Mouse (Mus musculus): ENCODE data around the gene Aarsd1. TPM values are rescaled to one million over a fixed set of nuclear protein-coding genes. Genes with fewer than 3 reads are reported as not detected.
"Not testable (repeated sequence)": the region's sequence is repeated elsewhere in the genome, so short reads cannot be mapped to it uniquely, and the experiment has no call there.

Aarsd1 gene
- total RNA-seq, 1 experiment from 2014 or later, result 15.7 TPM

DNA sequence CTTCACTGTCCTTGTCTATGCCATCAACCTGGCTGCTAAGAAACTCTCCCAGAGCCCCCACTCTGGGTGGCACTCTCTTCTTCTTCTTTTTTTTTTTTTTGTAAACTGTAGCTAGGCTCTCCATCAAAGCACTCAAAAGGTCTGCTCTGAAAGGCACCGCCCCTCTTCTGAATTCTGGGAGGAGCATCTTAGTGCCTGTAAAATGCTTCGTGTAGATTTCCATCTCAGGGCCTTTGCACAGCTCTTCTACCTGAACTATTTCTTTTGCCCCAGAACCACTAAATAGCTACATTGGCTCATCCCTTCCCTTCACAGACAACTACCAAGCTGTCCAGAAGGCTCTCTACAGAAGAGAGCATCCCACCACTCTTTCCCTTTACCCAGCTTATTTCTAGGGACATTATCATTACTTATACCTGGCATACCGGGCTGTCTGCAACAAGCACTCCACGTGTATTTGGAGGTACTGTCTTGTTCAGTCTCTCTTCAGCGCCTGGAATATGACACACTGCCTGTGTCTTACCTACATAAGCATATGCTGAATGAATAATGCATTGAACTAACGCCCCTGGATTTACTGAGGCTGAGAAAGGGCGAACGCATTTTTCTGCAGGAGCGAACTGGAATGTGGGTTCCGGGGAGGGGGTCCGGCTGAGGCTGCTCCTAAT, 848 bp downstream of the Aarsd1 start:
- no peak for ATAC-seq (ENCODE audit: extremely low read depth, insufficient number of reproducible peaks, low FRiP score, poor library complexity, severe bottlenecking)

DNA sequence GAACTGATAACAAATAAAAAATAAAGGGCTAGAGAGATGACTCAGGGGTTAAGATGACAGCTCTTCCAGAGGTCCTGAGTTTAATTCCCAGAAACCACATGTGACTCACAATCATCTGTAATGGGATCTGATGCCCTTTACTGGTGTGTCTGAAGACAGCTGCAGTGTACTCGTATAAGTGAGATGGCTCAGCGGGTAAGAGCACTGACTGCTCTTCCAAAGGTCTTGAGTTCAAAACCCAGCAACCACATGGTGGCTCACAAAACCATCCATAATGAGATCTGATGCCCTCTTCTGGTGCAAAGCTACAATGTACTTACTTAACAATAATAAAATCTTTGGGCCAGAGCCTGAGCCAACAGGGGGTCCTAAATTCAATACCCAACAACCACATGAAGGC, 2.1 kb downstream of the Aarsd1 start:
- ATAC-seq (ENCODE audit: extremely low read depth, insufficient number of reproducible peaks, low FRiP score, poor library complexity, severe bottlenecking), result no peak

DNA sequence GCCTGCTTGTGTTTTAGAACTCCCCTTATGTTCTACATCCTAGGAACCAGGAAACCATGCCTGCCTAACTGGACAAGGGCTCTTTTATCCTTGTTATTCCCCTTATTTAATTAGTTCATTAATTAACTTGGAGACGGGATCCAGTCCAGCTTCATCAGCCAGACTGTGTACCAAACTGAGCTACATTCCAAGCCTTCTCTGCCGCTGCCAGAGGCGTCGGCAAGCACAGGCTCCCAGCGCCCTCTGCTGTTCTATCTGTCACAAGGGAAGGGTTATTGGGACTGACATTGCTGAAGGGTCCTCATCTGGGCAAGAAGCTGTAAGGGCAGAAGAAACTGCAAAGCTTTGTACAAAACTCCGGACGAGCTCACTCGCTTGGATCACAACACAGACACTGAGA, 22.3 kb downstream of the Aarsd1 start:
- ATAC-seq (ENCODE audit: extremely low read depth, insufficient number of reproducible peaks, low FRiP score, poor library complexity, severe bottlenecking), result no peak

DNA sequence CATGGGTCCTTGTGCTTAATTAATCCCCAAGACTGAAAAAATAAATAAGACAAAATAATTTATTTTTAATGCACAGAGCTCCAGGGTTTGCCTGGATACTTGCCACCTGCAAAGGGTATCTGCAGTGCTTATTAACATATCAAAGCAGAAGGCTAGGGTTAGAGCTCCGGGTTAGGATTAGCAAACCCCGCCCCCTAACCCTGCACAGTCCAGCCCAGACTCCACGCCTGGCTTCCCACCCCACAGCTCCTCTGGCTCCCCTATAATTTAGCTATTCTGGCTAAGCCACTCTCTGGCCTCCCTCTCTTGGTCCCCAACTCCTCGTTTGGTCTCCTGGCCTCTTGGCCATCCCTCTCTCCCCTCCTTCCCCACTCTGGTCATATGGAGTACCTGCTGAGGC, 35.6 kb downstream of the Aarsd1 start:
- no peak for ATAC-seq (ENCODE audit: extremely low read depth, insufficient number of reproducible peaks, low FRiP score, poor library complexity, severe bottlenecking)

DNA sequence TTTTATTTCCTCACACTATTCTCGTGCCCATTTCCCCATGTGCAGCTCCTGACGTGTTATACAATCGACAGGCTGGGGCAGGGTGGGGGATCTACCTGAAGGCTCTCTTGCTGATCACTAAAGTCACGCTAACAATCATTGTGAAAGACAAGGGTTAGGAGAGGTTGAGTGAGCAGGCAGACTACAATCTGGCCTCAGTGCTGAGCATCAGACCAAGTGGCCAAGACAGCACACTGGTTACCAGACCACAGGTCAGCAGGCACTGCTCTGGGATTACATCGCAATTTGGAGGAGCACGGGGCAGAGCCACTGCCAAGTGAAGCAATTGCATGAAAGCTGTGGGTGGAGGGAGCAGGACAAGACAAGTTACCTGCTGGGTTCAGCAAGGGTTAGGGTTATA, 38.5 kb downstream of the Aarsd1 start:
- ATAC-seq (ENCODE audit: extremely low read depth, insufficient number of reproducible peaks, low FRiP score, poor library complexity, severe bottlenecking), result no peak

DNA sequence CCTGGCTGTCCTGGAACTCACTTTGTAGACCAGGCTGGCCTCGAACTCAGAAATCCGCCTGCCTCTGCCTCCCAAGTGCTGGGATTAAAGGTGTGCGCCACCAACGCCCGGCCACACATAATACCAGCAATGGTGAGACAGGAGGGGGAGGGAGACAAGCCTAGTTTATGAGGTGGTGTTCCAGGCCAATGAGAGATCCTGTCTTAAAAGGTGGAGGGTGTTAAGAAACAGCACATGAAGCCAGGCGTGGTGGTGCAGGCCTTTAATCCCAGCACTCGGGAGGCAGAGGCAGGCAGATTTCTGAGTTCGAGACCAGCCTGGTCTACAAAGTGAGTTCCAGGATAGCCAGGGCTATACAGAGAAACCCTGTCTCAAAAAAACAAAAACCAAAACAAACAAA, 39.2 kb downstream of the Aarsd1 start:
- ATAC-seq (ENCODE audit: extremely low read depth, insufficient number of reproducible peaks, low FRiP score, poor library complexity, severe bottlenecking), result not testable (repeated sequence)

DNA sequence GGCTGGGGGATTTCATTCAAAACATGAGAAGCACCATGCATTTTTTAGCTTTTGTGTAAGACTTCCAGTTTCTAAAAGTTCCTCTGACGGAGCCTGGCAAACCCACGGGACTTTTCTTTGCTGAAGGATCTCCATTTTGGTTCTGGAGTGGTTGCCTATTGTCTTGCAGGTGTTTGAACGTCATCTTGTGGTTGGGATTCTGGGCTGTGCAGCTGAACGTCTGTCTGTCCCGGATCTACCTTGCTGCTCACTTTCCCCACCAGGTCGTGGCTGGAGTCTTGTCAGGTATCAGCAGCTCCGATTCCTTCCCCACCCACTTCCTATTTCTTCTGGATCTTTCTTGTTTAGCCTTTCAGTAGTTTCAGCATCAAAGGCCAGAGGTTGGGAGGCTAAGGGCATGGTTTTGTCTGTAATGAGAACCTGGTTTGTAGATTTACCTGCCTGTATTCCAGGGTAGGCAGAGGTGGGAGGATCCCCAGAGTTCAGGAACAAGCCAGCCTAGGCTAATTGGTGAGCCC, 42.9 kb downstream of the Aarsd1 start:
- no peak for ATAC-seq (ENCODE audit: extremely low read depth, insufficient number of reproducible peaks, low FRiP score, poor library complexity, severe bottlenecking)

DNA sequence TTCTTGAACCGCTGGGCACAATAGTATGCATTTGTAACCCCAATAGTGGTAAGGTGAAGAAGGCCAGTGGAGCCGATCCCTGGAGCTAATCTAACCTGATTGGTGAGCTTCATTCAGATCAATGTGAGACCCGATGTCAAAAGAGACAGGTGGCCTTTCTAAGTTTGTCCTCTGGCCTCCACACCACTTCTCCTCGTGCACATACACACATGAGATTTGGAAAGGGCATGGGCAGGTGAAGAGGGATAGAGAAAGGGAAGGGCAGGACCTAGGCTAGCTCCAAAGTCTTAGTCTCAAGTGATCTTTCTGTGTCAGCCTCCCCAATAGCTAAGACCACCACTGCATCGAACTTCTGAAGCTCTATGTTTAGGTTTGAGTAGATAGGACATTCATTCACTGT, 47.3 kb downstream of the Aarsd1 start:
- no peak for ATAC-seq (ENCODE audit: extremely low read depth, insufficient number of reproducible peaks, low FRiP score, poor library complexity, severe bottlenecking)

DNA sequence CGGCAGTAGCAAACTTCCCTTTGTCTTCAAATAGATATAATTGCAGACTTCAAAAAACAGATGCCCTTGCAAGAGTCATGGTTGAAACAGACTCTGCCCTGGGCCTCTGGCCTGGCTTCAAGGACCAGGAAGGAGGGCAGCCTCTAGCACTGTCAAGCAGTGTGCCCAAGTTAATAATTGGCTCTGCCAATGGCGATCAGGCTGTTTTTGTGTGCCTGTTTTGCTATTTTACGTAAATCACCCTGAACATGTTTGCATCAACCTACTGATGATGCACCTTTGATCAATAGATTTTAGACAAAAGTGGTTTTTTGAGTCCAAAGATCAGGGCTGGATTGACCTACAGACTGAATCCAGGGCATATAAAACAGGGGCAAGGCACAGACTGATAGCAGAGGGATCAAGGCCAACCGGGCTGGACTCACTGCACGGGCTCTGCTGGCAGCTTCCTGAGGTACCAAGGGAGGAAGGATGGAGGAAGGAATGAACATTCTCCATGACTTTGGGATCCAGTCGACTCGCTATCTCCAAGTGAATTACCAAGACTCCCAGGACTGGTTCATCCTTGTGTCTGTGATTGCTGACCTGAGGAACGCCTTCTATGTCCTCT, 50.0 kb downstream of the Aarsd1 start, which contains the start of gene G6pc:
G6pc (plus strand) TSS at position 236 of the 610 bp plus-strand sequence.
- no peak for ATAC-seq (ENCODE audit: extremely low read depth, insufficient number of reproducible peaks, low FRiP score, poor library complexity, severe bottlenecking)

DNA sequence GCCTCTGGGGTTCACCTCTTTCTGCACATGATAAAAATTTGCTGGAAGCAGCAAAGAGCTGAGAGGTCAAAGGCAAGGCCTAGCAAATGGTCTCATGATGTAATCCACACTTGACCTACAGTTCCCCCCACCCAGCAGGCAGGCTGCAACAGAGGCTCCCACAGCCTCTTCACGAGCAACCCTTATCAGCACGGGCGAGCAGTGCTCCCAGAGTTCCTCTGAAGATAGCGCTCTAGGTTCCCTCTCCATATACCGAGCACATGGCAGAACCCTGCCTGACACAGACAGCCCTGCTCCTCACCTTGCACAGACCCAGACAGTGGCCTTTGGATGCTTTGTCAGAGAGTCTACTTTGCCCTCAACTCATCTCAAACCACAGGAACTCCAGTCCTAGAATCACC, 52.9 kb downstream of the Aarsd1 start:
- no peak for ATAC-seq (ENCODE audit: extremely low read depth, insufficient number of reproducible peaks, low FRiP score, poor library complexity, severe bottlenecking)

DNA sequence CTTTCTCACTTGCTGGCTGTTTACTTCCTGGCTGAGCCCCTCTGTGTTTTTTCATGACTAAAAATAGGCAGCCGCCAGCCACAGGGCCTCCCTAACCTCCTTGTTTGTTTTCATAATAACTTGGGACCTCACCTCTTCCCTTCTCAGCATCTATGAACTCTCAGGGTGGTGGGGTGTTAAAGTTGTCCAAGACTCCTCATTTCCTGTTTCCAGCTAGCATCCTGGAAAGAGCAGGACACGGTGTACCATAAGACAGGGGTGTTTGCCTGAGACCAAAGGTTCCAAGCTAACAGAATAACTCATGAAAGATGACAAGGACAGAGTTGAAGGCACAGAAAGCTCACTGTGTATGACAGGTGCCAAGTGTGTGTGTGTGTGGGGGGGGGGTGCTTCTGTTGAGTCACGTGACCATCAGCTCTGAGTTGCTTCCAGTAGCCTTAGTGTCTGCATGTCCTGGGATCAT, 56.7 kb downstream of the Aarsd1 start:
- no peak for ATAC-seq (ENCODE audit: extremely low read depth, insufficient number of reproducible peaks, low FRiP score, poor library complexity, severe bottlenecking)

DNA sequence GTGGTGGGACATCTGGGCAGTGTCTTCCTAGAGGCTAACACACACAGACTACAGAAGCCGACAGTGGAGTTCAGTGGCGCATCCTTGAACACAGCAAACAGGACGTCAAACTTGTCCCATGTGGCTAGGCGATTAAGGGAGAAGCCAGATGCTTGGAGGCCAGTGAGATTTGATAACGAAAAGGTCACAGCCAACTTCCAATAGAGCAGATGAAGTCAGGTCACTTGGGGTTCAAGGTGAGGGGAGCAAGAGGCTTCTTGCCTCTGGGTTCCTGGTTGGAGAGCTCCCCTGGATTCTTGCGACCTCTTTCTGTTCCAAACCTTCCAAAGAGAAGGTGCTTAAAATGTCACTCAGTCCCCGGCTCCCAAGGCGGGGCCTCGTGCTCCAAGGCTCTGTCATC, 57.6 kb downstream of the Aarsd1 start:
- ATAC-seq (ENCODE audit: extremely low read depth, insufficient number of reproducible peaks, low FRiP score, poor library complexity, severe bottlenecking), result no peak

DNA sequence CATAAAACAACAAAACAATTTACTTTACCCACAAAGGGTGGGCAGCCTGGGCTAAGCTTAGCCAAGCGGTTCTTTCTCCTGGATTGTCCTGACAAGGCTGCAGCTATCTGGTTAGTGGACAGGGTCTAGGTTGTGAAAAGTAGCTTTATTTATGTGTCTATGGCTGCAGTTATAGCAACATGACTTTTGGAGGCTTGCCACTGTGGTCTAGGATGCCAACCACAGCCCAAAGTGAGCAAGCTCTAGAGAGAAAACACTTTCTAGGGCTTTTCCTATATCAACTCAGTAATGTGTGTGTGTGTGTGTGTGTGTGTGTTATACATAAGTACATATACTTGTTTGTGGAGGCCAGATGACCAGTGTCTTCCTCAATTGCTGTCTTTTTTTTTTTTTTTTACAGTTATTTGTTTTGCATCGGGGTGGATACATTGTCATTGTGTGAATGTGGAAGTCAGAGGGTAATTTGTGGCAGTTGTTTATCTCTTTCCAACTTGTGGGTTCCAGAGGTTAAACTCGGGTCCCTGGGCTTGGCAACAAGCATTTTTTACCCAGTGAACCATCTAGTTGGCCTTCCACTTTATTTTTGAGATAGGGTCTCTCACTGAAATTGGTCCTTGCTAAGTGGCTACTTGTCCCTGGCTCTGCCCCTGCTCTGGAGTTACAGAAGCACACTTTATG, 59.8 kb downstream of the Aarsd1 start:
- no peak for ATAC-seq (ENCODE audit: extremely low read depth, insufficient number of reproducible peaks, low FRiP score, poor library complexity, severe bottlenecking)

Other genes starting within 250 kb of the Aarsd1 start
- not detected in 2 replicates for gene Cntnap1, start 247.1 kb downstream of the Aarsd1 start, total RNA-seq (2017)
- gene Plekhh3, start 246.3 kb downstream of the Aarsd1 start, total RNA-seq (2017), result 0.37 and 0.81 TPM in 2 replicates
- gene Ccr10, start 242.2 kb downstream of the Aarsd1 start, total RNA-seq (2017), result not detected in 2 replicates
- gene Ezh1, start 191.2 kb downstream of the Aarsd1 start, total RNA-seq (2017), result 99.1 and 110 TPM in 2 replicates
- not detected in 2 replicates for gene Ramp2, start 171.6 kb downstream of the Aarsd1 start, total RNA-seq (2017)
- 55.9 and 66.7 TPM in 2 replicates for gene Vps25, start 163.9 kb downstream of the Aarsd1 start, total RNA-seq (2017)
- gene Wnk4, start 157.0 kb downstream of the Aarsd1 start, total RNA-seq (2017), result 0.58 and 0.86 TPM in 2 replicates
- 0.49 and 0.81 TPM in 2 replicates for gene Cntd1, start 138.6 kb downstream of the Aarsd1 start, total RNA-seq (2017)
- gene Coa3, start 138.5 kb downstream of the Aarsd1 start, total RNA-seq (2017), result 14.9 and 17.7 TPM in 2 replicates
- gene Becn1, start 115.3 kb downstream of the Aarsd1 start, total RNA-seq (2017), result 289 and 291 TPM in 2 replicates
- 75.9 and 97.2 TPM in 2 replicates for gene Psme3, start 101.4 kb downstream of the Aarsd1 start, total RNA-seq (2017)
- 3.6 and 4.9 TPM in 2 replicates for gene Aoc2, start 92.6 kb downstream of the Aarsd1 start, total RNA-seq (2017)
- 0.25 TPM in 1 of 2 replicates, not detected in the other for gene Aoc3, start 87.0 kb downstream of the Aarsd1 start, total RNA-seq (2017)
- not detected in 2 replicates for gene G6pc, start 50.1 kb downstream of the Aarsd1 start, total RNA-seq (2017)
- 0.37 and 0.93 TPM in 2 replicates for gene Gm27029, start 7.2 kb upstream of the Aarsd1 start, total RNA-seq (2017)
- 10.0 and 12.0 TPM in 2 replicates for gene Rundc1, start 7.5 kb upstream of the Aarsd1 start, total RNA-seq (2017)
- gene Ptges3l, start 7.7 kb upstream of the Aarsd1 start, total RNA-seq (2017), result 0.49 and 1.5 TPM in 2 replicates
- 281 and 354 TPM in 2 replicates for gene Rpl27, start 24.7 kb upstream of the Aarsd1 start, total RNA-seq (2017)
- 69.7 and 73.4 TPM in 2 replicates for gene Ifi35, start 30.8 kb upstream of the Aarsd1 start, total RNA-seq (2017)
- gene Rnd2, start 47.4 kb upstream of the Aarsd1 start, total RNA-seq (2017), result 0.70 TPM in 1 of 2 replicates, not detected in the other
- 5.9 and 7.7 TPM in 2 replicates for gene Vat1, start 48.6 kb upstream of the Aarsd1 start, total RNA-seq (2017)
- 4.8 and 5.6 TPM in 2 replicates for gene Brca1, start 134.3 kb upstream of the Aarsd1 start, total RNA-seq (2017)
- 166 and 171 TPM in 2 replicates for gene Nbr1, start 134.5 kb upstream of the Aarsd1 start, total RNA-seq (2017)
- gene Tmem106a, start 164.6 kb upstream of the Aarsd1 start, total RNA-seq (2017), result 6.9 and 7.2 TPM in 2 replicates
- not detected in 2 replicates for gene Gm11634, start 181.6 kb upstream of the Aarsd1 start, total RNA-seq (2017)
- 20.4 and 31.3 TPM in 2 replicates for gene Rdm1, start 209.6 kb upstream of the Aarsd1 start, total RNA-seq (2017)
- gene Arl4d, start 247.9 kb upstream of the Aarsd1 start, total RNA-seq (2017), result 2.2 and 2.7 TPM in 2 replicates